Mouse (Mus musculus) spleen, adult 2 months (tissue): ENCODE measurements around the gene Dnajc8. TPM values are rescaled to one million over a fixed set of nuclear protein-coding genes. Genes with fewer than 3 reads are reported as not detected.

Experiments used
- DNase-seq, 2 experiments: peaks; one replicate each; pipeline versions ENCODE4 v3.0.0 to v3.0.0-alpha.2; 2012 to 2021; ENCODE audit warnings: low spot score in 2 of 2, low read depth in 1 of 2
- H3K27ac ChIP-seq: fragments of 200-500 bp; 2 replicates; pipeline ENCODE4 v1.5.1; 2012; ENCODE audit warnings: low read length, inconsistent platforms; ENCODE audit not compliant: insufficient read depth
- H3K27me3 ChIP-seq: fragments of 200-500 bp; 2 replicates; pipeline ENCODE4 v1.6.1; 2012; ENCODE audit warnings: mild to moderate bottlenecking, moderate library complexity, low read length, inconsistent platforms; ENCODE audit not compliant: control insufficient read depth, insufficient read depth
- H3K36me3 ChIP-seq: fragments of 200-500 bp; 2 replicates; pipeline ENCODE4 v1.6.1; 2012; ENCODE audit warnings: mild to moderate bottlenecking, low read length, inconsistent platforms; ENCODE audit not compliant: control insufficient read depth, insufficient read depth
- H3K4me1 ChIP-seq: fragments of 200-500 bp; 2 replicates; pipeline ENCODE4 v1.6.1; 2011; ENCODE audit warnings: inconsistent platforms; ENCODE audit not compliant: control insufficient read depth, insufficient read depth, insufficient read length
- H3K4me3 ChIP-seq: fragments of 200-500 bp; 2 replicates; pipeline ENCODE4 v1.5.1; 2011; ENCODE audit warnings: mild to moderate bottlenecking, inconsistent platforms; ENCODE audit not compliant: insufficient read depth, insufficient read length; ENCODE audit errors: extremely low read depth
- CTCF ChIP-seq: fragments of 200-500 bp; IDR thresholded peaks from 2 replicates; pipeline ENCODE4 v1.5.1; 2011; ENCODE audit warnings: mild to moderate bottlenecking, inconsistent platforms; ENCODE audit not compliant: insufficient read depth, insufficient read length, insufficient replicate concordance; ENCODE audit errors: extremely low read depth
- POLR2A ChIP-seq: fragments of 200-500 bp; IDR thresholded peaks from 2 replicates; pipeline ENCODE4 v1.6.1; 2011; ENCODE audit warnings: low read depth, low read length, inconsistent platforms
- WGBS: fragments of 180-500 bp; shearing (Covaris S2); methylation state at CpG from one replicate; pipeline ENCODE4 v1.1.7; 2018; 5-methylcytosine and 5-hydroxymethylcytosine counted together
- polyA plus RNA-seq: library from polyadenylated mRNA; depleted of rRNA; stranded (reverse); fragments of >200 nt; gene quantifications from 2 replicates; pipeline ENCODE4 v1.2.3, GENCODE M21; 2012

Dnajc8 gene
- polyA plus RNA-seq, 1 experiment, result 18.2 TPM

GRCm38 (mm10) chr4:132574809-132575347 lies 39.5 kb downstream of the Dnajc8 start:
- Histone ChIP-seq H3K27ac (no peak overlapping the region), H3K27me3 (no peaks in the 10 kb centered on the region), H3K4me3 (no peak overlapping the region), H3K4me1 (peaks cover 8% of the 10 kb centered on the region; the same call in 1 of the 2 replicates), H3K36me3 (no peaks in the 10 kb centered on the region)
- no peak for DNase-seq
- WGBS, result 83% methylated on average over 1 of the region's 1 CpGs
- TF ChIP-seq POLR2A (no peak), CTCF (no peak)

GRCm38 (mm10) chr4:132583781-132584180 lies 48.4 kb downstream of the Dnajc8 start:
- Histone ChIP-seq H3K4me3 (no peak overlapping the region), H3K27ac (peak overlapping the region; percentile 14), H3K36me3 (no peaks in the 10 kb centered on the region), H3K4me1 (peaks cover 30% of the 10 kb centered on the region; the same call in 1 of the 2 replicates), H3K27me3 (no peaks in the 10 kb centered on the region)
- no peak for TF ChIP-seq CTCF
- TF ChIP-seq POLR2A, result no peak
- WGBS, result 16% methylated on average over 3 of the region's 3 CpGs
- peak; percentile 30 to 65 for DNase-seq

GRCm38 (mm10) chr4:132584975-132585374 lies 49.6 kb downstream of the Dnajc8 start:
- no peak for DNase-seq
- Histone ChIP-seq H3K36me3 (no peaks in the 10 kb centered on the region), H3K4me1 (peaks cover 31% of the 10 kb centered on the region; the same call in 1 of the 2 replicates), H3K27me3 (no peaks in the 10 kb centered on the region), H3K4me3 (no peak overlapping the region), H3K27ac (no peak overlapping the region)
- whole genome bisulfite sequencing, result 29% methylated on average over 2 of the region's 2 CpGs
- no peak for TF ChIP-seq POLR2A

- TF ChIP-seq POLR2A (no peak), CTCF (no peak)
- no peaks in the 10 kb centered on the region for H3K27me3 ChIP-seq
- WGBS, result 44% methylated on average over 4 of the region's 4 CpGs
- H3K4me1 ChIP-seq, result peaks cover 31% of the 10 kb centered on the region; the same call in 1 of the 2 replicates
- H3K36me3 ChIP-seq, result no peaks in the 10 kb centered on the region
- H3K27ac ChIP-seq, result no peak overlapping the region
- DNase-seq, result no peak
- H3K4me3 ChIP-seq, result no peak overlapping the region
These were observed 50.9 kb downstream of the Dnajc8 start for GRCm38 (mm10) chr4:132586282-132586681.

GRCm38 (mm10) chr4:132588512-132588911 lies 53.2 kb downstream of the Dnajc8 start:
- H3K36me3 ChIP-seq, result no peaks in the 10 kb centered on the region
- H3K4me3 ChIP-seq, result no peak overlapping the region
- DNase-seq, result peak in 1 of 2 experiments; percentile 19
- TF ChIP-seq POLR2A (no peak), CTCF (no peak)
- H3K27me3 ChIP-seq, result no peaks in the 10 kb centered on the region
- peaks cover 37% of the 10 kb centered on the region; the same call in 1 of the 2 replicates for H3K4me1 ChIP-seq
- H3K27ac ChIP-seq, result no peak overlapping the region; the same call in 1 of the 2 replicates
- WGBS, result 42% methylated on average over 3 of the region's 3 CpGs

- TF ChIP-seq POLR2A (no peak), CTCF (no peak)
- Histone ChIP-seq H3K27me3 (no peaks in the 10 kb centered on the region), H3K4me3 (no peak overlapping the region), H3K27ac (no peak overlapping the region), H3K4me1 (peaks cover 27% of the 10 kb centered on the region; the same call in 1 of the 2 replicates), H3K36me3 (no peaks in the 10 kb centered on the region)
- WGBS, result 86% methylated on average over 10 of the region's 10 CpGs
- no peak for DNase-seq
These were observed 55.3 kb downstream of the Dnajc8 start for GRCm38 (mm10) chr4:132590642-132591041.

- Histone ChIP-seq H3K27ac (peak overlapping the region; percentile 80), H3K36me3 (no peaks in the 10 kb centered on the region)
- WGBS, result 20% methylated on average over 9 of the region's 9 CpGs
These were observed 57.6 kb downstream of the Dnajc8 start for GRCm38 (mm10) chr4:132592958-132593357.

More at GRCm38 (mm10) chr4:132592958-132593357, 57.6 kb downstream of the Dnajc8 start:
- DNase-seq, result peak; percentile 68 to 90
- Histone ChIP-seq H3K27me3 (no peaks in the 10 kb centered on the region), H3K4me3 (no peak overlapping the region), H3K4me1 (peaks cover 25% of the 10 kb centered on the region; the same call in 1 of the 2 replicates)
- TF ChIP-seq POLR2A, result no peak
- no peak for TF ChIP-seq CTCF
